Comparison of ENCODE assay signal across 22 mouse cellular contexts in the genomic region with DNA sequence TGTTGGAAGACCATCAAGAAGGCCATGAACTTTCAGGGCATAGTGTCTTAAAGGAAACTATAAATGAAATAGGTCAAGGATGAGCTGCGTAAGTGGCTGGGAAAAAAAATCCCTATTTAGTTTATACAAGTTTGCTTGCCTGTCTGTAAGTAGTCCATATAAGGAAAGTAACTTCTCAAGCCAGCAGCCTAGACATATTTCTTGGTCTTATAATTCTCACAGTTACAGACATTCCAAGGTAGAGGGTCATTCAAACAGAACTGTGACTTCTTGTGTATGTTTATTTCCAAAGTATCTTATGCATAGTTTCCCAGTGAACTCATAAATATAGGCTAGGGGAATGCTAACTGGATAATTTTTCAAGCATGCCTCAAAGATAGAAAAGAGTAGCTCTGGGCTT.
DNase-seq lines count a peak whose midpoint lies in the region; ATAC-seq and TF ChIP-seq lines count a peak whose summit lies in the region.
"Had no signal": no experiment of that assay in that cellular context is flagged by ENCODE, and none has a peak within 500 bp of the region (broad histone marks: within the 10 kb centered on the region; RNA-seq: fewer than 3 reads in every experiment).

No protein-coding gene starts in this region.

- H3K27me3 ChIP-seq in lung, embryonic 15.5 days = no peaks in the 10 kb centered on the region
- no peaks in the 10 kb centered on the region for H3K27me3 ChIP-seq in intestine, embryonic 15.5 days (replicated peaks)
- no peaks in the 10 kb centered on the region for H3K27me3 ChIP-seq in midbrain, postnatal 0 days (ENCODE audit: insufficient read depth, low read length)
- H3K27me3 ChIP-seq: embryonic facial prominence, embryonic 12.5 days; forebrain, embryonic 12.5 days; heart, embryonic 15.5 days; hindbrain, embryonic 13.5 days had no signal

- WGBS in lung, embryonic 15.5 days = 37% methylated on average over 1 of the region's 1 CpGs
- 34% methylated on average over 1 of the region's 1 CpGs for WGBS in intestine, embryonic 15.5 days
- WGBS in midbrain, postnatal 0 days = 95% methylated on average over 1 of the region's 1 CpGs

- H3K4me1 ChIP-seq in lung, embryonic 15.5 days = no peaks in the 10 kb centered on the region
- H3K4me1 ChIP-seq in intestine, embryonic 15.5 days (replicated peaks) = no peaks in the 10 kb centered on the region
- H3K4me1 ChIP-seq in midbrain, postnatal 0 days (ENCODE audit: insufficient read depth, low read length) = no peaks in the 10 kb centered on the region
- H3K4me1 ChIP-seq: embryonic facial prominence, embryonic 12.5 days; forebrain, embryonic 12.5 days; heart, embryonic 15.5 days had no signal

- H3K27ac ChIP-seq in lung, embryonic 15.5 days = peak overlapping the region; percentile 48; the same call in 1 of the 2 replicates
- H3K27ac ChIP-seq in intestine, embryonic 15.5 days = 0 out of 2 replicates have a peak overlapping the region, but pooled peaks have one; percentile 49
- H3K27ac ChIP-seq in midbrain, postnatal 0 days (ENCODE audit: low read depth, low read length) = no peak overlapping the region
- H3K27ac ChIP-seq: embryonic facial prominence, embryonic 12.5 days; forebrain, embryonic 12.5 days; heart, adult 2 months; heart, embryonic 15.5 days; hindbrain, embryonic 13.5 days had no signal

- H3K4me3 ChIP-seq in lung, embryonic 15.5 days = no peak overlapping the region
- no peak overlapping the region for H3K4me3 ChIP-seq in intestine, embryonic 15.5 days (replicated peaks)
- H3K4me3 ChIP-seq in midbrain, postnatal 0 days (ENCODE audit: low read depth, low read length) = no peak overlapping the region
- H3K4me3 ChIP-seq: embryonic facial prominence, embryonic 12.5 days; forebrain, embryonic 12.5 days; heart, adult 2 months; heart, embryonic 15.5 days; hindbrain, embryonic 13.5 days had no signal

- peak; percentile 62; the same call in 1 of the 2 replicates for ATAC-seq in lung, embryonic 15.5 days (ENCODE audit: borderline replicate concordance, extremely low read depth, low FRiP score, low TSS enrichment)
- ATAC-seq in intestine, embryonic 15.5 days = peak; percentile 70
- no peak for ATAC-seq in midbrain, postnatal 0 days (ENCODE audit: low FRiP score)
- ATAC-seq: forebrain, postnatal 0 days had no signal

- no peak overlapping the region for H3K9ac ChIP-seq in lung, embryonic 15.5 days
- no peak overlapping the region for H3K9ac ChIP-seq in intestine, embryonic 15.5 days
- no peak overlapping the region for H3K9ac ChIP-seq in midbrain, postnatal 0 days (replicated peaks; ENCODE audit: low read length, poor library complexity, severe bottlenecking)
- H3K9ac ChIP-seq: embryonic facial prominence, embryonic 12.5 days; forebrain, embryonic 12.5 days; forebrain, postnatal 0 days; heart, embryonic 15.5 days; hindbrain, embryonic 13.5 days had no signal

- H3K9me3 ChIP-seq in lung, embryonic 15.5 days = no peaks in the 10 kb centered on the region
- H3K9me3 ChIP-seq in intestine, embryonic 15.5 days = no peaks in the 10 kb centered on the region
- no peaks in the 10 kb centered on the region for H3K9me3 ChIP-seq in midbrain, postnatal 0 days (ENCODE audit: low read length)
- H3K9me3 ChIP-seq: embryonic facial prominence, embryonic 12.5 days; forebrain, embryonic 12.5 days; heart, embryonic 15.5 days; hindbrain, embryonic 13.5 days had no signal

- no peak overlapping the region for H3K4me2 ChIP-seq in lung, embryonic 15.5 days
- H3K4me2 ChIP-seq in intestine, embryonic 15.5 days (replicated peaks) = no peak overlapping the region
- no peak overlapping the region for H3K4me2 ChIP-seq in midbrain, postnatal 0 days (ENCODE audit: low read depth, low read length, poor library complexity, severe bottlenecking)
- H3K4me2 ChIP-seq: embryonic facial prominence, embryonic 12.5 days; forebrain, embryonic 12.5 days; heart, embryonic 11.5 days; heart, embryonic 15.5 days; hindbrain, embryonic 13.5 days had no signal

- DNase-seq in embryo, embryonic 10 days (ENCODE audit: low spot score) = peak; percentile 1
- no peak for DNase-seq in embryo, embryonic 9.5 days (ENCODE audit: extremely low spot score)
- no peak for DNase-seq in lung, postnatal 10 days
- peak; percentile 73 for DNase-seq in 3T3-L1 (ENCODE audit: low read depth, low spot score)
- no peak for DNase-seq in midbrain, postnatal 0 days (ENCODE audit: low spot score)
- DNase-seq in cerebellum, postnatal 25 days = no peak
- DNase-seq: adrenal gland, adult 2 months; adrenal gland, postnatal 25 days; cerebellum, adult 18-20 months; cerebellum, adult 9-11 months; embryo, embryonic 11 days; forebrain, postnatal 0 days; gastrocnemius, postnatal 14 days; heart, adult 2 months; heart, postnatal 14 days had no signal

- TF ChIP-seq CTCF in midbrain, postnatal 0 days (IDR thresholded peaks at IDR 0.05) = no peak

- no peaks in the 10 kb centered on the region for H3K36me3 ChIP-seq in lung, embryonic 15.5 days
- H3K36me3 ChIP-seq in intestine, embryonic 15.5 days = no peaks in the 10 kb centered on the region
- H3K36me3 ChIP-seq in midbrain, postnatal 0 days (ENCODE audit: insufficient read depth, low read length) = no peaks in the 10 kb centered on the region
- H3K36me3 ChIP-seq: embryonic facial prominence, embryonic 12.5 days; forebrain, embryonic 12.5 days; heart, embryonic 15.5 days; hindbrain, embryonic 13.5 days had no signal

Comparison
In these comparisons a context has a peak if more than half of its experiments do, and no peak if none do; other contexts are left out.
1. DNase-seq: peak in embryo, embryonic 10 days (single experiment) and 3T3-L1 (single experiment); none in embryo, embryonic 9.5 days (single experiment), lung, postnatal 10 days (single experiment), midbrain, postnatal 0 days (single experiment) and cerebellum, postnatal 25 days (0 of 2).